Mouse (Mus musculus) spleen, adult 2 months (tissue): ENCODE data around the gene Ednra. TPM values are rescaled to one million over a fixed set of nuclear protein-coding genes. Genes with fewer than 3 reads are reported as not detected.

Experiments used
- DNase-seq, 2 experiments: peaks; one replicate each; pipeline versions ENCODE4 v3.0.0 to v3.0.0-alpha.2; 2012 to 2021; ENCODE audit warnings: low spot score in 2 of 2, low read depth in 1 of 2
- H3K27ac ChIP-seq: fragments of 200-500 bp; 2 replicates; pipeline ENCODE4 v1.5.1; 2012; ENCODE audit warnings: low read length, inconsistent platforms; ENCODE audit not compliant: insufficient read depth
- H3K27me3 ChIP-seq: fragments of 200-500 bp; 2 replicates; pipeline ENCODE4 v1.6.1; 2012; ENCODE audit warnings: mild to moderate bottlenecking, moderate library complexity, low read length, inconsistent platforms; ENCODE audit not compliant: control insufficient read depth, insufficient read depth
- H3K36me3 ChIP-seq: fragments of 200-500 bp; 2 replicates; pipeline ENCODE4 v1.6.1; 2012; ENCODE audit warnings: mild to moderate bottlenecking, low read length, inconsistent platforms; ENCODE audit not compliant: control insufficient read depth, insufficient read depth
- H3K4me1 ChIP-seq: fragments of 200-500 bp; 2 replicates; pipeline ENCODE4 v1.6.1; 2011; ENCODE audit warnings: inconsistent platforms; ENCODE audit not compliant: control insufficient read depth, insufficient read depth, insufficient read length
- H3K4me3 ChIP-seq: fragments of 200-500 bp; 2 replicates; pipeline ENCODE4 v1.5.1; 2011; ENCODE audit warnings: mild to moderate bottlenecking, inconsistent platforms; ENCODE audit not compliant: insufficient read depth, insufficient read length; ENCODE audit errors: extremely low read depth
- CTCF ChIP-seq: fragments of 200-500 bp; IDR thresholded peaks from 2 replicates; pipeline ENCODE4 v1.5.1; 2011; ENCODE audit warnings: mild to moderate bottlenecking, inconsistent platforms; ENCODE audit not compliant: insufficient read depth, insufficient read length, insufficient replicate concordance; ENCODE audit errors: extremely low read depth
- POLR2A ChIP-seq: fragments of 200-500 bp; IDR thresholded peaks from 2 replicates; pipeline ENCODE4 v1.6.1; 2011; ENCODE audit warnings: low read depth, low read length, inconsistent platforms
- WGBS: fragments of 180-500 bp; shearing (Covaris S2); methylation state at CpG from one replicate; pipeline ENCODE4 v1.1.7; 2018; 5-methylcytosine and 5-hydroxymethylcytosine counted together
- polyA plus RNA-seq: library from polyadenylated mRNA; depleted of rRNA; stranded (reverse); fragments of >200 nt; gene quantifications from 2 replicates; pipeline ENCODE4 v1.2.3, GENCODE M21; 2012; rRNA removed

Gene Ednra
- polyA plus RNA-seq, 1 experiment: 2.1 TPM

GRCm38 (mm10) chr8:77630691-77631090, 93.6 kb downstream of the Ednra start:
- Histone ChIP-seq H3K27me3 (no peaks in the 10 kb centered on the region), H3K27ac (no peak overlapping the region), H3K36me3 (no peaks in the 10 kb centered on the region), H3K4me1 (no peaks in the 10 kb centered on the region; the same call in 1 of the 2 replicates), H3K4me3 (no peak overlapping the region)
- TF ChIP-seq POLR2A: no peak
- WGBS: 82% methylated on average over 3 of the region's 3 CpGs
- no peak for DNase-seq

- TF ChIP-seq POLR2A: no peak
- peak; percentile 87 for TF ChIP-seq CTCF
- Histone ChIP-seq H3K36me3 (no peaks in the 10 kb centered on the region), H3K4me3 (no peak overlapping the region), H3K27me3 (no peaks in the 10 kb centered on the region), H3K27ac (no peak overlapping the region), H3K4me1 (no peaks in the 10 kb centered on the region; the same call in 1 of the 2 replicates)
- 19% methylated on average over 15 of the region's 15 CpGs for WGBS
- DNase-seq: peak; percentile 40 to 58
Observed at GRCm38 (mm10) chr8:77629858-77630537, 94.3 kb downstream of the Ednra start.

- DNase-seq: no peak
- Histone ChIP-seq H3K4me1 (no peaks in the 10 kb centered on the region; the same call in 1 of the 2 replicates), H3K4me3 (no peak overlapping the region), H3K27ac (no peak overlapping the region), H3K36me3 (no peaks in the 10 kb centered on the region), H3K27me3 (no peaks in the 10 kb centered on the region)
- TF ChIP-seq CTCF: no peak
- no peak for TF ChIP-seq POLR2A
- 72% methylated on average over 7 of the region's 7 CpGs for WGBS
Observed at GRCm38 (mm10) chr8:77623677-77624209, 100.5 kb downstream of the Ednra start.

GRCm38 (mm10) chr8:77617916-77618315, 106.3 kb downstream of the Ednra start:
- 74% methylated on average over 2 of the region's 2 CpGs for WGBS

More at GRCm38 (mm10) chr8:77617916-77618315, 106.3 kb downstream of the Ednra start:
- Histone ChIP-seq H3K4me1 (no peaks in the 10 kb centered on the region), H3K4me3 (no peak overlapping the region), H3K36me3 (no peaks in the 10 kb centered on the region), H3K27ac (no peak overlapping the region), H3K27me3 (no peaks in the 10 kb centered on the region)
- no peak for TF ChIP-seq POLR2A
- TF ChIP-seq CTCF: no peak
- no peak for DNase-seq

Other genes starting within 250 kb of the Ednra start
- 4.3 and 5.2 TPM in 2 replicates for gene Arhgap10, start 206.5 kb downstream of the Ednra start, polyA plus RNA-seq
- gene Prmt9, start 175.1 kb downstream of the Ednra start, polyA plus RNA-seq: 5.7 and 6.5 TPM in 2 replicates
- gene Tmem184c, start 113.8 kb downstream of the Ednra start, polyA plus RNA-seq: 3.8 and 4.9 TPM in 2 replicates